Mouse (Mus musculus): ENCODE measurements around the gene Gm21854. TPM values are rescaled to one million over a fixed set of nuclear protein-coding genes. Genes with fewer than 3 reads are reported as not detected.
"Not testable (repeated sequence)": the region's sequence is repeated elsewhere in the genome, so short reads cannot be mapped to it uniquely, and the experiment has no call there.

Gene Gm21854
- not detected in 2 replicates for polyA plus RNA-seq (2015; fragmentation: Nextera tagmentation; extraction: Ambion mirVana)

DNA sequence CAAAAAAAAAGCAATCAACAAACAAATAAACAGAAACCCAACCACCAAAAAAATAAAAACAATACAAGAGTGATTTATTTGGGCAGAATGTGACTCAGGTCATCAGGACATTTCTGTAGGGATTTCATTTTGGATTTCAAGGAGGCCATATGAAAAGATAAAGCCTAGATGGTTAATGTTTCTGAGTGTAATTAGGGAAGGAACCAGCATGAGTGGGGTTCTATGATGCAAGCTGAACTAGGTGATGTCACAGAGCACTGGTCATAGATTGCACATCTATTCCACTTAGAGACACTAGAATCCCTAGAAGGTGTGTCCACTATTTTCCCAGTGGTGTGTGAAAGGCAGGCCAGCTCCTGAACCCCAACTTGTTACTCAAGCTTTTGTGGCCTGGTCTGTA is at the start of gene Gm21854:
Gene Gm21854 (plus strand): TSS at position 301 of the 400 bp plus-strand sequence.
- ATAC-seq (ENCODE audit: low FRiP score); H3K4me3 ChIP-seq (replicated peaks); H3K9ac ChIP-seq (replicated peaks); H3K4me2 ChIP-seq; H3K36me3 ChIP-seq; H3K27me3 ChIP-seq (replicated peaks); H3K9me3 ChIP-seq (replicated peaks); H3K4me1 ChIP-seq; H3K27ac ChIP-seq (replicated peaks): not testable (repeated sequence)

Other genes with a start within 250 kb of the Gm21854 start
- not detected in 2 replicates for gene Gm20914, start 69.0 kb downstream of the Gm21854 start, polyA plus RNA-seq (2015; fragmentation: Nextera tagmentation; extraction: Ambion mirVana)
- gene Gm28171, start 136.4 kb downstream of the Gm21854 start, polyA plus RNA-seq (2015; fragmentation: Nextera tagmentation; extraction: Ambion mirVana), result not detected in 2 replicates